Comparison of ENCODE assay signal across 10 mouse cellular contexts in the genomic region with DNA sequence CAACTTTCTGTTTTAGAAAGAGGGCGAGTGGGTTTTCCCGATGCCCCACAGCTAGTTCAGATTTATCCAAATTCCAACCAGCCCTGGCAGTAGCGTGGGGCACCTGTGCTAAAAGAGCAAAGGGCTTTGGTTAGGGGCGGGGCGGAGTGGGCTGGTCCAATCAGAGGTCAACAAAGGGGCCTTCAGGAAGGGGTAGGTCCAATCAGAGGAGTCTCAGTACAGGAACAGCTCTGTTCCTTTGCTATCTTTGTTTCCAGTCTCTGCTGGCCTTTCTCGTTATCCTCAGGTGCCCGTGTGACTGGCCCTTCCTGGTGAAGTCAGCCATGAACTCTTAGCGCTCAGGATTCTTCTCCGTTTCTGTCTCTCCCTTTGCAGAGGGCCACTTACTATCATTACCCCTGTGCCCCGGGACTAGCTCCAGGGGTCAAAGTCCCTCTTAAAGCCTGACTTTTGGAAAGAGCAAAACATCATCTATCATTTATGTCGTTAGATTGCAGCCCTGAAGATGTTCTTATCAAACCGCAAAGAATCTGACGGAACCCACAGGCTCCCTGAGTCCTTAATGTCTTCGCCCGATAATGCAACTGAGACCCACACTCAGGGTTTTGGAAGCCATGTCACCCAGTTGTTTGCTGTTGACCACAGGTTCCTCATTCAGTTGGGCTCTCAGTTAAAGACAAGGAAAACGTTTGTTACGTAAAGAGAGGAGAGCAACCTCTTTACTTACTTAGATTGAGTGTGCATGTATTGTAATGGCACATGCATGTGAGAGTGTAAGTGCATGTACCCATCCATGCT. TPM values are rescaled to one million over a fixed set of nuclear protein-coding genes. Genes with fewer than 3 reads are reported as not detected.
DNase-seq lines count a peak whose midpoint lies in the region; ATAC-seq and TF ChIP-seq lines count a peak whose summit lies in the region.
"Had no signal": no experiment of that assay in that cellular context is flagged by ENCODE, and none has a peak within 500 bp of the region (broad histone marks: within the 10 kb centered on the region; RNA-seq: fewer than 3 reads in every experiment).

No protein-coding gene starts in this region.

- H3K27me3 ChIP-seq in stomach, postnatal 0 days (ENCODE audit: control insufficient read depth, insufficient read depth, low read length) = no peaks in the 10 kb centered on the region
- H3K27me3 ChIP-seq: embryonic facial prominence, embryonic 12.5 days had no signal

- 47% methylated on average over 17 of the region's 17 CpGs for WGBS in stomach, postnatal 0 days

- H3K4me3 ChIP-seq in stomach, postnatal 0 days (ENCODE audit: low read depth, low read length) = no peak overlapping the region
- H3K4me3 ChIP-seq: embryonic facial prominence, embryonic 12.5 days had no signal

- DNase-seq in ES-CJ7 (ENCODE audit: low read depth, low spot score) = peak; percentile 79
- peak; percentile 56 for DNase-seq in liver
- peak; percentile 82 for DNase-seq in stomach, postnatal 0 days (ENCODE audit: low spot score)
- DNase-seq in urinary bladder, postnatal 25 days (ENCODE audit: low spot score) = no peak
- no peak for DNase-seq in embryo, embryonic 10.5 days (ENCODE audit: low spot score)
- no peak for DNase-seq in left cerebral cortex, postnatal 14 days (ENCODE audit: low spot score in 2 of 2)
- DNase-seq in heart, postnatal 4 days = no peak
- DNase-seq: adrenal gland, adult 2 months had no signal

- no peak for TF ChIP-seq CTCF in stomach, postnatal 0 days (IDR thresholded peaks at IDR 0.05; ENCODE audit: low read depth)

- H3K36me3 ChIP-seq in stomach, postnatal 0 days (ENCODE audit: control insufficient read depth, insufficient read depth, low read length) = no peaks in the 10 kb centered on the region
- H3K36me3 ChIP-seq: embryonic facial prominence, embryonic 12.5 days had no signal

- peak overlapping the region; percentile 67 for H3K27ac ChIP-seq in stomach, postnatal 0 days (replicated peaks)
- H3K27ac ChIP-seq: embryonic facial prominence, embryonic 12.5 days had no signal

- no peak for TF ChIP-seq EP300 in stomach, postnatal 0 days (optimal IDR thresholded peaks at IDR 0.05)

- H3K9me3 ChIP-seq in stomach, postnatal 0 days (ENCODE audit: control insufficient read depth, low read length) = no peaks in the 10 kb centered on the region
- H3K9me3 ChIP-seq: embryonic facial prominence, embryonic 12.5 days had no signal

- H3K9ac ChIP-seq in stomach, postnatal 0 days (ENCODE audit: low read length) = no peak overlapping the region
- H3K9ac ChIP-seq: embryonic facial prominence, embryonic 12.5 days had no signal

- peak; percentile 95 for ATAC-seq in inflammation-experienced regulatory T-cells, adult 6 months
- peak; percentile 83 for ATAC-seq in stomach, postnatal 0 days (ENCODE audit: low FRiP score, low TSS enrichment)

- intact Hi-C loops in left cerebral cortex, postnatal 14 days (cut with DNase I) = no loop called here

- no peak overlapping the region for H3K4me2 ChIP-seq in stomach, postnatal 0 days (replicated peaks; ENCODE audit: low read depth)
- H3K4me2 ChIP-seq: embryonic facial prominence, embryonic 12.5 days had no signal

- H3K4me1 ChIP-seq in stomach, postnatal 0 days (replicated peaks; ENCODE audit: control insufficient read depth, insufficient read depth) = peaks cover 5% of the 10 kb centered on the region

RNA-seq across cellular contexts. Expression of a gene that starts 30.4 kb away (rescaled TPM):
- polyA plus RNA-seq in inflammation-experienced regulatory T-cells, adult 6 months (2017; shearing (Covaris generic)) = 1 to 10 TPM in 2 of 3 experiments, under 1 TPM in 1; 0.26 to 2.4 (median 1.1) TPM
- polyA plus RNA-seq in stomach, postnatal 0 days (2015; fragmentation: Nextera tagmentation; extraction: Ambion mirVana) = 118 and 131 TPM in 2 replicates
- 1 to 10 TPM; 2.5 to 4.1 TPM for total RNA-seq in left cerebral cortex, postnatal 14 days (2021)
- under 1 TPM; 0.10 to 0.23 TPM for total RNA-seq in heart, postnatal 4 days (2021)

RNA-seq across cellular contexts. Expression of a gene that starts 49.3 kb away (rescaled TPM):
- 1 to 10 TPM; 2.7 to 9.7 (median 7.2) TPM for polyA plus RNA-seq in inflammation-experienced regulatory T-cells, adult 6 months (2017; shearing (Covaris generic))
- polyA plus RNA-seq in stomach, postnatal 0 days (2015; fragmentation: Nextera tagmentation; extraction: Ambion mirVana) = 3.0 and 3.1 TPM in 2 replicates
- total RNA-seq in left cerebral cortex, postnatal 14 days (2021) = 1 to 10 TPM; 5.9 to 6.4 TPM
- total RNA-seq in heart, postnatal 4 days (2021) = 10 to 100 TPM; 10.4 to 10.5 TPM

Comparison
In these comparisons a context has a peak if more than half of its experiments do, and no peak if none do; other contexts are left out.
1. DNase-seq: peak in ES-CJ7 (single experiment), liver (single experiment) and stomach, postnatal 0 days (single experiment); none in urinary bladder, postnatal 25 days (single experiment), embryo, embryonic 10.5 days (single experiment), left cerebral cortex, postnatal 14 days (0 of 2) and heart, postnatal 4 days (single experiment).